Mouse (Mus musculus) megakaryocyte-erythroid progenitor cell, adult 5-6 weeks (primary cell): Measurements from ENCODE around the gene Nxt2. TPM values are rescaled to one million over a fixed set of nuclear protein-coding genes. Genes with fewer than 3 reads are reported as not detected.

Experiments
- total RNA-seq, 2 experiments: library from RNA; stranded (forward) in 1 of 2; stranded (reverse) in 1 of 2; fragments of 200-1000, 215-1000 nt in 1 of 2; fragments of >200 nt in 1 of 2; fragmentation: Nextera tagmentation in 1 of 2; gene quantifications; 2 replicates each; pipeline ENCODE4 v1.2.3; 2014 to 2017

Nxt2 gene
- total RNA-seq, 2 experiments from 2014 or later: 3.9 to 10.6 TPM

Other genes with a start within 250 kb of the Nxt2 start
- gene Gucy2f, start 29.8 kb upstream of the Nxt2 start, total RNA-seq (2014; fragmentation: Nextera tagmentation): not detected in 2 replicates
- gene Gucy2f, start 29.8 kb upstream of the Nxt2 start, total RNA-seq (2017): not detected in 2 replicates
- gene Kcne1l, start 79.5 kb downstream of the Nxt2 start, total RNA-seq (2014; fragmentation: Nextera tagmentation): not detected in 2 replicates
- not detected in 2 replicates for gene Kcne1l, start 79.5 kb downstream of the Nxt2 start, total RNA-seq (2017)
- 30.9 and 32.4 TPM in 2 replicates for gene Acsl4, start 163.8 kb downstream of the Nxt2 start, total RNA-seq (2014; fragmentation: Nextera tagmentation)
- 34.2 and 43.7 TPM in 2 replicates for gene Acsl4, start 163.8 kb downstream of the Nxt2 start, total RNA-seq (2017)